Mouse (Mus musculus) C2C12 (cell line): ENCODE results near the gene Arhgef39. TPM values are rescaled to one million over a fixed set of nuclear protein-coding genes. Genes with fewer than 3 reads are reported as not detected.

Experiments used
- H3K27me3 ChIP-seq: one replicate; pipeline ENCODE4 v1.6.1; 2011; ENCODE audit not compliant: control insufficient read depth, insufficient read depth, insufficient read length
- H3K36me3 ChIP-seq: one replicate; pipeline ENCODE4 v1.6.1; 2011; ENCODE audit not compliant: control insufficient read depth, insufficient read depth
- H3K4me3 ChIP-seq: one replicate; pipeline ENCODE4 v1.5.1; 2011; ENCODE audit warnings: mild to moderate bottlenecking, control low read depth; ENCODE audit not compliant: poor library complexity, insufficient read depth, severe bottlenecking
- H3K79me2 ChIP-seq: one replicate; pipeline ENCODE4 v1.6.1; 2011; ENCODE audit not compliant: control insufficient read depth, insufficient read depth
- H3K79me3 ChIP-seq: one replicate; pipeline ENCODE4 v1.6.1; 2011; ENCODE audit warnings: low read depth, control low read depth
- H3ac ChIP-seq: one replicate; pipeline ENCODE3; 2011; ENCODE audit warnings: low read depth; ENCODE audit not compliant: control insufficient read depth, insufficient read length
- CEBPB ChIP-seq: IDR thresholded peaks from one replicate; pipeline ENCODE4 v1.6.1; 2011; ENCODE audit warnings: low read depth, mild to moderate bottlenecking, control low read depth, moderate library complexity
- CTCF ChIP-seq: IDR thresholded peaks from one replicate; pipeline ENCODE4 v1.5.1; 2011; ENCODE audit not compliant: control insufficient read depth, insufficient read depth, insufficient read length
- FOSL1 ChIP-seq: IDR thresholded peaks from one replicate; pipeline ENCODE4 v1.8.0; 2011; ENCODE audit warnings: mild to moderate bottlenecking, low read length; ENCODE audit not compliant: poor library complexity, insufficient read depth, severe bottlenecking
- MAX ChIP-seq: IDR thresholded peaks from one replicate; pipeline ENCODE4 v1.6.1; 2011; ENCODE audit warnings: mild to moderate bottlenecking, control low read depth
- MYOD1 ChIP-seq: IDR thresholded peaks from one replicate; pipeline ENCODE4 v1.6.1; 2011; ENCODE audit warnings: low read depth; ENCODE audit not compliant: control insufficient read depth, insufficient read length
- MYOG ChIP-seq: IDR thresholded peaks from one replicate; pipeline ENCODE4 v1.6.1; 2011; ENCODE audit not compliant: control insufficient read depth, insufficient read length; ENCODE audit errors: extremely low read depth
- USF1 ChIP-seq: IDR thresholded peaks from one replicate; pipeline ENCODE4 v1.6.1; 2011; ENCODE audit warnings: low read depth, mild to moderate bottlenecking, control low read depth, moderate library complexity
- polyA plus RNA-seq: library from polyadenylated mRNA; unstranded; fragments of >200 nt; fragmentation: generic; extraction: Trizol; gene quantifications from one replicate; pipeline ENCODE4 v1.2.1, GENCODE M21; 2012; ENCODE audit warnings: missing spikeins

Arhgef39 gene
- polyA plus RNA-seq, 1 experiment = 11.7 TPM

DNA sequence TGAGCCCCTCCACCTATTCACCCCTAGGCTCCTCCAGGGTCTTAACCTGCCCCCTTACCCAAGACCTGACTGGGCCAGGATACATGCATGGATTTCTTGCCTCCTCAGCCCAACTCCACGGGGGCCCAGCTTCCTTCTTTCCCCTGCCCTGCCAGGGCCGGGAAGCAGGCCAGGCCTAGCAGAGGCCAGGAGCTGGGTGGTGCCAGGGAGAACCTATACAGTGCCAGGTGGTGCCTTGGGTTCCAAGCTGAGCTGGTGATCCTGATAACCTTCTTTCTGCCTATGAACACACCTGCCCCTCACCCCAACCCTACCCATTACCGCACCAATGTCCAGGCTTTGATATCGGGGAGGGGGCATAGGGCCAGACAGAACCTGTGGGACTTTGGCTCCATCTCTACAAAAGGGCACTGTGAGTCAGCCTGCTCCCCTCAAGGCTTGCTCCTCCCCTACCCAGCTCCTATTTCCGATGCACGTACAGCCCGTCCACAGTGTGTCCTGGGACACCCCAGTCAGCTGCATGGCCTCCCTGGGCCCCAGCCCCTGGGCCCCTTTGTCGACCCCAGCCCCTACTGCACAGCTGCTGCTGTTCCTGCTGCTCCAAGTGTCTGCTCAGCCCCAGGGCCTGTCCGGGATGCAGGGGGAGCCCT, 7.2 kb upstream of the Arhgef39 start, which contains the start of gene Car9:
Car9 (plus strand) TSS at position 431 of the 650 bp plus-strand sequence.
- no peak within 1 kb of the TSS for H3ac ChIP-seq
- H3K27me3 ChIP-seq = no peaks in the 10 kb centered on the region
- no peak for TF ChIP-seq MAX
- no peak for TF ChIP-seq MYOD1
- no peak for TF ChIP-seq FOSL1
- no peak for TF ChIP-seq CEBPB
- no peak for TF ChIP-seq USF1
- TF ChIP-seq CTCF = no peak
- no peak for TF ChIP-seq MYOG
- H3K79me2 ChIP-seq = no peaks in the 10 kb centered on the region
- H3K79me3 ChIP-seq = no peaks in the 10 kb centered on the region
- no peaks in the 10 kb centered on the region for H3K36me3 ChIP-seq
- H3K4me3 ChIP-seq = no peak within 1 kb of the TSS

DNA sequence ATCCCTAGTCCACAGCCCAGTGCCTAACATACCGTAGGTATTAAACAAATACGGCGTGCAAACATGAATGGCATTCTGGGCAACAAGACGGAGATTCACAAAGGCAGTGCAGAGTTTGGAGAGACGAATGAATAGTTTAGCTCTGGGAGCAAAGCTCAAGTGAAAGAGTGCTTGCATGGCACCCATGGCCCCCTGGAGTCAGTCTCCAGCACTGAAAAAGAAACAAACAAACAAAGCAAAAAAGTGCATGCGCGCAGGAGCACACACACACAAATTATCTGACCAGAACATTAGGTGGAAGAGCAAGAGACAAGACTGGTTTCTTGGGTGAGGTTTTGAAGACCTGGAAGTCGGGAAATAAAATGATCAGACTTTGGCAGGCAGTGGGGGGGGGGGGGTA, 6.6 kb upstream of the Arhgef39 start:
- TF ChIP-seq FOSL1 (no peak), CTCF (no peak), MAX (no peak), MYOD1 (no peak), MYOG (no peak), USF1 (no peak), CEBPB (no peak)
- H3K36me3 ChIP-seq = no peaks in the 10 kb centered on the region
- H3K4me3 ChIP-seq = no peak overlapping the region
- H3K79me2 ChIP-seq = no peaks in the 10 kb centered on the region
- no peak overlapping the region for H3ac ChIP-seq
- H3K79me3 ChIP-seq = no peaks in the 10 kb centered on the region
- H3K27me3 ChIP-seq = no peaks in the 10 kb centered on the region

DNA sequence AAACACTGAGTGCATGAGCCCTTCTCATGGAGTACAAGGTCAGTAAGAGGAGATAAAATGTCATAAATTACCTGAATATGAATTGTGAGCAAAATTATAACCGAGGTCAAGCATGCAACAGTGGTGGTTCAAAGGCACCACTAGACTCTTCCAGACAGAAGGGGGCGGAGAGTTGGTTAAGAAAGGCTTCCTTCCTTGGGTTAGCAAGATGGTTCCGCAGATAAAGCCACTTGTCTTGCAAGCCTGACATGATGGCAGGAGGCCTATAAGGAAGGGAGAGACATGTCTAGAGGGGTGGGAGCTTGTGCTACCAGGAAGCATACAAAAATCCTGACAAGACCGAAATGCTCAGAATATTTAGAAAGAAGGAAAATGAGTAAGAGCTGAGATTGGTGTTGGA, 4.8 kb upstream of the Arhgef39 start:
- H3ac ChIP-seq = no peak overlapping the region
- no peaks in the 10 kb centered on the region for H3K27me3 ChIP-seq
- H3K4me3 ChIP-seq = no peak overlapping the region
- no peaks in the 10 kb centered on the region for H3K79me2 ChIP-seq
- no peaks in the 10 kb centered on the region for H3K36me3 ChIP-seq
- H3K79me3 ChIP-seq = no peaks in the 10 kb centered on the region
- TF ChIP-seq USF1 = no peak
- TF ChIP-seq MYOD1 = no peak
- TF ChIP-seq FOSL1 = no peak
- TF ChIP-seq MYOG = no peak
- no peak for TF ChIP-seq CTCF
- TF ChIP-seq MAX = no peak
- no peak for TF ChIP-seq CEBPB

DNA sequence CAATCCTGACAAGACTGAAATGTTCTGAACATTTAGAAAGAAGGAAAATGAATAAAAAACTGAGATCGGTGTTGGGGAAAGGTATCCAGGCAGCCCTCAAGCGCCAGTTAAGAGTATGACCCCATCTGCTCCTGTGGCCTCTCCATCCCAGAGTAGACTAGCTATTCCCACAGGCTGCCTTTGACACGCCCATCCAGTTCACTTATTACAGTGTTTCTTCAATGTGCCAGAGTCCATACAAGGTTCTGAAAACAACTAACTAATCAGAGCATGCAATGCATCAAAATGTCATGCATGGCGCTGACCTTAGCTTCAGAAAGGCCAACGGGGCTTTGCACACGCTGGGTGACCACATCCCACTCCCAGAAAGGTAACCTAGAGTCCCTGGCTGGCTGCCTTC, 4.0 kb upstream of the Arhgef39 start:
- H3K4me3 ChIP-seq = no peak overlapping the region
- H3K36me3 ChIP-seq = no peaks in the 10 kb centered on the region
- H3K27me3 ChIP-seq = no peaks in the 10 kb centered on the region
- peaks cover 3% of the 10 kb centered on the region for H3K79me2 ChIP-seq
- no peaks in the 10 kb centered on the region for H3K79me3 ChIP-seq
- no peak overlapping the region for H3ac ChIP-seq
- TF ChIP-seq MAX (no peak), FOSL1 (no peak), MYOG (no peak), CTCF (no peak), MYOD1 (no peak), CEBPB (no peak), USF1 (no peak)

GRCm38 (mm10) chr4:43503041-43503440, 3.5 kb upstream of the Arhgef39 start:
- TF ChIP-seq CTCF (no peak), MYOD1 (no peak), FOSL1 (no peak), MYOG (no peak), USF1 (no peak)
- Histone ChIP-seq H3K36me3 (no peaks in the 10 kb centered on the region), H3K4me3 (no peak overlapping the region), H3K79me3 (no peaks in the 10 kb centered on the region), H3ac (no peak overlapping the region), H3K79me2 (peaks cover 8% of the 10 kb centered on the region), H3K27me3 (no peaks in the 10 kb centered on the region)

DNA sequence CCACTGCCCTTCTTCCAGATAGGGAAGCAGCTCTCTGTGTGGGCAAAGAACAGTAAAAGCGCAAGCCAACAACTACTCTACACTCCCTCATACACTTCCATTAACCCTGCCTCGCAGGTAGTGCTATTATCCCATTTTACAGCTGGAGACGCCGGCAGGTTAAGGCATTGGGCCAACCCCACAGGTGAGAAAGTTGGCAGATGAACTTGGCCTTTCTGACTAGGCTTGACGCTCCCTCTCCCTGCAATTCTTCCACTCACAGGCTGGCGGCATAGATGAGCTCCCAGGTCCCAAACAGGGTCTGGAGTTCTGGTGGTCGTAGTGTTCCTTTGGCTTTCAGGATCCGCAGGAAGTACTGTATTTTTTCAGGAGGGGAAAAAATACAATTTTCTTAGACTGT, 512 bp downstream of the Arhgef39 start:
- no peak for TF ChIP-seq CTCF
- no peak for TF ChIP-seq MYOD1
- TF ChIP-seq USF1 = no peak
- TF ChIP-seq CEBPB = no peak
- no peak for TF ChIP-seq MYOG
- TF ChIP-seq FOSL1 = no peak
- no peak for TF ChIP-seq MAX
- H3K4me3 ChIP-seq = peak overlapping the region; percentile 48
- H3K79me2 ChIP-seq = peaks cover 18% of the 10 kb centered on the region
- H3K36me3 ChIP-seq = peaks cover 17% of the 10 kb centered on the region
- H3K27me3 ChIP-seq = no peaks in the 10 kb centered on the region
- no peaks in the 10 kb centered on the region for H3K79me3 ChIP-seq
- H3ac ChIP-seq = peak overlapping the region; percentile 14
